Mouse (Mus musculus) retina, postnatal 1 day (tissue): ENCODE results near the gene D5Ertd579e.

Experiments used
- DNase-seq: peaks from one replicate; pipeline ENCODE4 v3.0.0-alpha.2; 2012

Gene D5Ertd579e

GRCm38 (mm10) chr5:36695461-36696231 lies at the start of gene D5Ertd579e:
Gene D5Ertd579e, minus strand, starts transcription at chr5:36696024.
- DNase-seq, result peak; percentile 97

- peak; percentile 84 for DNase-seq
Observed at GRCm38 (mm10) chr5:36742126-36742848, 46.5 kb upstream of the D5Ertd579e start.

- peak; percentile 58 for DNase-seq
Observed at GRCm38 (mm10) chr5:36739829-36740228, 44.0 kb upstream of the D5Ertd579e start.

- DNase-seq, result no peak
Observed at GRCm38 (mm10) chr5:36738799-36739615, 43.2 kb upstream of the D5Ertd579e start.

- DNase-seq, result no peak
Observed at GRCm38 (mm10) chr5:36737765-36738164, 41.9 kb upstream of the D5Ertd579e start.

GRCm38 (mm10) chr5:36736009-36736408 lies 40.2 kb upstream of the D5Ertd579e start:
- no peak for DNase-seq

- DNase-seq, result no peak
Observed at GRCm38 (mm10) chr5:36735106-36735505, 39.3 kb upstream of the D5Ertd579e start.

- DNase-seq, result no peak
Observed at GRCm38 (mm10) chr5:36733405-36733804, 37.6 kb upstream of the D5Ertd579e start.

- DNase-seq, result no peak
Observed at GRCm38 (mm10) chr5:36731901-36732652, 36.3 kb upstream of the D5Ertd579e start.

GRCm38 (mm10) chr5:36730689-36731088 lies 34.9 kb upstream of the D5Ertd579e start:
- peak; percentile 44 for DNase-seq

GRCm38 (mm10) chr5:36729923-36730322 lies 34.1 kb upstream of the D5Ertd579e start:
- DNase-seq, result no peak

GRCm38 (mm10) chr5:36729086-36729473 lies 33.3 kb upstream of the D5Ertd579e start:
- DNase-seq, result no peak

GRCm38 (mm10) chr5:36728403-36729085 lies 32.7 kb upstream of the D5Ertd579e start:
- no peak for DNase-seq

GRCm38 (mm10) chr5:36727776-36728175 lies 32.0 kb upstream of the D5Ertd579e start:
- DNase-seq, result no peak

- DNase-seq, result no peak
Observed at GRCm38 (mm10) chr5:36727136-36727535, 31.3 kb upstream of the D5Ertd579e start.

GRCm38 (mm10) chr5:36726387-36726801 lies 30.6 kb upstream of the D5Ertd579e start:
- no peak for DNase-seq

- no peak for DNase-seq
Observed at GRCm38 (mm10) chr5:36725861-36726260, 30.0 kb upstream of the D5Ertd579e start.

GRCm38 (mm10) chr5:36724274-36724673 lies 28.4 kb upstream of the D5Ertd579e start:
- no peak for DNase-seq

- no peak for DNase-seq
Observed at GRCm38 (mm10) chr5:36723356-36723755, 27.5 kb upstream of the D5Ertd579e start.

GRCm38 (mm10) chr5:36722415-36722856 lies 26.6 kb upstream of the D5Ertd579e start:
- DNase-seq, result no peak

GRCm38 (mm10) chr5:36720710-36721375 lies 25.0 kb upstream of the D5Ertd579e start:
- DNase-seq, result no peak
